Mouse (Mus musculus) cerebellum, postnatal 36 days (tissue): Measurements from ENCODE around the gene Olfr312.

Experiments used
- DNase-seq, 2 experiments: peaks; one replicate each; pipeline ENCODE4 v3.0.0; 2021 to 2022; ENCODE audit warnings: mixed read lengths in 2 of 2

Gene Olfr312

DNA sequence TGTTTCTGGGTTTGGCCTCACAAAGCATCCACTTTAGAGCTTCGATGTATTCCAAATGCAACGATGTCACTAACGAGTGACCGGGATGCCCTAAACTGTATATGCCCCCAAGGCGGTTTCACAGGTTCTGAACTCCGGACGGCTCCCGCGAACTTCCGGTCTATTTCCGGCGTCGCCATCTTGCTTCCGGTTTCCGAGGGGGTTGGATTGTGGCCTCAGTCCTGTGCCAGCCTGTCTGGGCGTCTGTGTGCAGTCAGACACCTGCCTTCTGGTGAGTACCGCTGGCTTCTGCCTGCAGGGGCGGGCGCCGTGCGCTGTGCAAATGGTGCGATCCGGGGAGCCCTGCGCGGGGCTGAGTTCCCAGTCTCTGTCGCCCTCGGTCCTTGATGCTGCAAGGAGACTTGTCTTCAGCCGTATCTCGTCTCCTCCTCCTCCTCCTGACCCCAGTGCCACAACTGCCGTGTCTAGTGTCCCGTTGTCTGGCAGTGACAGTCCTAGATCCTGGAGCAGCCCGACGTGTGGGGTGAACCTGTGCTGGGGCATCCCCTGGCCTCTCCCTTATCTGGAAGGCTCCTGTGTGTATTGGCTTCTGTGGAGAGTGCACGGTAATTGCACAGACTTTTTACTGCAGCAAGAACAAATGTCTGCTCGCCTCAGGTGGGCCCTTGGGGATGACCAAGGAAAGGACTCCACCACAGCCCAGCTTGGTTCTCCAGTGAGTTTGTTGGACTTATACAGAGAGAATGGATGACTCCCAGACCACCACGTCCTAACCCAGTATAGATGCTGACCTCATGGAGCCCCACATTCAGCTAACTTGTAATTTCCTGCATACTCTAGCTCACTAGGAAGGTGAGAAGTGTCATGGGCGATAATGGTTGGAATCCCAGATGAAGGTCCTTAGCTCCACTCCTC is 38.3 kb downstream of the Olfr312 start, which contains the start of gene 2810021J22Rik:
2810021J22Rik (plus strand) TSS at position 178 of the 915 bp plus-strand sequence.
- peak; percentile 82 for DNase-seq

- no peak for DNase-seq
These were observed 38.9 kb downstream of the Olfr312 start for GRCm38 (mm10) chr11:58867954-58868330.

- no peak for DNase-seq
These were observed 41.9 kb downstream of the Olfr312 start for GRCm38 (mm10) chr11:58870961-58871360.

GRCm38 (mm10) chr11:58883756-58884155 is 54.7 kb downstream of the Olfr312 start:
- no peak for DNase-seq
